Mouse (Mus musculus) cortical plate, adult 2 months (tissue): ENCODE data around the gene Cbx3.

Experiments used
- CTCF ChIP-seq: fragments of 200-500 bp; IDR thresholded peaks from 2 replicates; pipeline ENCODE4 v1.5.1; 2011; ENCODE audit warnings: mild to moderate bottlenecking, control low read depth, low read length; ENCODE audit not compliant: insufficient read depth; ENCODE audit errors: extremely low read depth
- POLR2A ChIP-seq: fragments of 200-500 bp; IDR thresholded peaks from 2 replicates; pipeline ENCODE4 v1.6.1; 2011; ENCODE audit warnings: mild to moderate bottlenecking, low read length, control low read depth; ENCODE audit not compliant: insufficient read depth; ENCODE audit errors: extremely low read depth

DNA sequence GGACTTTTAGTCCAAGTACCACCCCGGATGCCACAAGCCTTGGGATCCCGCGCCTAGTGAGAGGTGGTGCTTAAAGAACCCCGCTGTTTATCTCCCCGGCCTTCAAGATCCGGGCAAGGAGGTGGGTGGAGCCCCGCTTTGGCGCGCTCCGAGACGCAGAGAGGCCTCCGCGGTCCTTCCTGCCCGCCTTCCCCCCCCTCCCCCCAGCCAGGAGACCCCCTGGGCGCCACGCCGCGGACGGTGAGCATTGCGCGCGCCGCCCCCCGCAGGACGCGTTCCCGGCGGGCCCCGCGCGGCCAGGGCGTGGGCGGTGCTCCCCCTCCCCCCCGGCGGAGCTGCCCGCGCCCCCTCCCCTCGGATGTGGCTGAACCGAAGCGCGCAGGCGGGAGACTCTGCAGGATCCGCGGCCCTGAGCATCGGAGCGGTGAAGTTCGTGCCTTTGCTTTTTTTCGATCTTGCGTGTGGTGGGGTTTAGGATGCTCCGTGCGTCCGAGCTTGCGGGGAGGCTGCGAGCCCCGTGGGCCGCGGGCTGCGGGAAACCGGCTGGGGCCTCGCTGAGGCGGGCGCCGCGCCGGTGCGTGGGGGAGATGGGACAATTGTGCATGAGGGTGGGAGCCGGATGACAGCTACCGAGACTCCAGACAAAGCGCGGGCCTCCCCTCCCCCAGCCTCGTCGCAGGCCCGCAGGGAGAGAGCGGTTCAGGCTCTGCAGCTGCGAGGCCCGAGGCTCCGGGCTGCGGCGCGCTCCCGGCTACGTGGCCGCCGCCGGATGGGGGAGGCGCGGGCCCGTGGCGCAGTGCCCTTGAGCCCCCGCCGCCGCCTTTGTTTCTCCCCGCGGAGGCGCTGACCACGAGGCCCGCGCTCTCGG, at the start of gene Cbx3:
- no peak for TF ChIP-seq CTCF
- TF ChIP-seq POLR2A: no peak
